Mouse (Mus musculus): ENCODE data around the gene Uqcc1. TPM values are rescaled to one million over a fixed set of nuclear protein-coding genes. Genes with fewer than 3 reads are reported as not detected.
"Not testable (repeated sequence)": the region's sequence is repeated elsewhere in the genome, so short reads cannot be mapped to it uniquely, and the experiment has no call there.

The Uqcc1 gene
- total RNA-seq, 1 experiment from 2014 or later = 20.6 TPM

DNA sequence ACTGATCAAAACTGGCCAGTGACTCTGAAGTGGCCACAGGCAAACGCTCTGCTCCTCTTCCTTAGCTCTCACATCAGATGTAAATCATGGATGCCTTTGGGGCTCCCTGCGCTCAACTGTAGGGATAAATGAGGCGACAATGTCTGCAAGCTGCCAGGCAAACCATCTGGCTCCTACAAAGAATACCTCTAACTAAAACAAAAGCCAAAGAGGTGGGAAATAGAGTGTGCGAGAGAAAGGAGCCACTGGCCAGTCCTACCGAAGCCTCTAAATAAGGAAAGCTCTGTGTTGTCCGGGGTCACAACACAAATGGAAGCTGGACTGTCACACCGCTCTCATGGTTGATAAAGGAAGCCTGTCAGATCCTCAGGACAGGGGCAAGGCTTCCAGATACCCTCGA, 57.6 kb downstream of the Uqcc1 start:
- no peak for ATAC-seq (ENCODE audit: extremely low read depth, insufficient number of reproducible peaks, low FRiP score, poor library complexity, severe bottlenecking)

DNA sequence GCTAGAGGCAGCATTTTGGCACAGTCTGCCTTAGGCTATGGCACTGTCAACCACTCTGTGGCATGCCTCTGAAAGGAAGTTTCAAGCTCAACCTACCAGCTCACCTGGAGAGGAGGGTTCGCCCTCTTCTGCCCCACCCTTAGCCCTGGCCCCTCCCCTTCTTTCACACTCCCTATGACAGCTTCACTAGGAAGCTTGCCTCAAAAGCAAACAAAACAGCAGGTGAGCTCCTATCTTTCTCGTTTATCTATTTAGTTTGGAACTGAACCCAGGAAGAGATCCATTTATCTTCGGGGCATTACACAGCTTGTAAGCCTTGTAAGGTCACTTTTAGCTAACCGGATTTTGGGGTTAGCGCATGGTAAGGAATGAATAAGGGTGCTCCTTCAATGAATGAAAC, 60.3 kb downstream of the Uqcc1 start:
- no peak for ATAC-seq (ENCODE audit: extremely low read depth, insufficient number of reproducible peaks, low FRiP score, poor library complexity, severe bottlenecking)

GRCm38 (mm10) chr2:155868320-155868719, 61.8 kb downstream of the Uqcc1 start:
- no peak for ATAC-seq (ENCODE audit: extremely low read depth, insufficient number of reproducible peaks, low FRiP score, poor library complexity, severe bottlenecking)

DNA sequence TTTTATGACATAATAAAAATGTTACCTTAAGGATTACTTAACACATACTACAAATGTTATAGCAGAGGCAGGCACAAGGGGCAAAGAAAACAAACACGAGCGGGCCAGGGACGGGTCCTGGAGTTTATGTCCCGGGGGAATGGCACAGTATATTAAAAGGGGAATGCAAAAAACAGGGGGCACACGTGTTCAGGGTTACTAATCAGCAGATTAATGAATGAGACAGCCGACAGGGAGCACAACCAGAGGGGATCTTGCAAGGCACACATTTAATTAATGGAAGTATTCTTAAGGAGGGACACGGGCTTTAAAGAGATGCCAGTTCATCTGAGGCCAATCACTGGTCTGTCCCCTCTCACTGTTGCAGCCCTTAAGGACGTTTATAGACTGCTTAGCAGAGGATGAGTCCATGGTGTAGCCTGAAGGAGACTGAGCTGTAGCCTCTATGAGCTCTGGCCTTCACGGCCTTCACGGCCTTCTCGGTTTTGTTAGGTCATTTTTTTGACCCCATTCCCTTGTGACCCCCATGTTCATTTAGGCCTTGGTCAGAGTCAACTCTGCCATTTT, 66.7 kb downstream of the Uqcc1 start:
- ATAC-seq (ENCODE audit: extremely low read depth, insufficient number of reproducible peaks, low FRiP score, poor library complexity, severe bottlenecking) = no peak

- no peak for ATAC-seq (ENCODE audit: extremely low read depth, insufficient number of reproducible peaks, low FRiP score, poor library complexity, severe bottlenecking)
Observed at GRCm38 (mm10) chr2:155862573-155863300, 67.4 kb downstream of the Uqcc1 start.

- ATAC-seq (ENCODE audit: extremely low read depth, insufficient number of reproducible peaks, low FRiP score, poor library complexity, severe bottlenecking) = no peak
Observed at GRCm38 (mm10) chr2:155861581-155861980, 68.5 kb downstream of the Uqcc1 start.

- ATAC-seq (ENCODE audit: extremely low read depth, insufficient number of reproducible peaks, low FRiP score, poor library complexity, severe bottlenecking) = no peak
Observed at GRCm38 (mm10) chr2:155860102-155860501, 70.0 kb downstream of the Uqcc1 start.

- no peak for ATAC-seq (ENCODE audit: extremely low read depth, insufficient number of reproducible peaks, low FRiP score, poor library complexity, severe bottlenecking)
Observed at GRCm38 (mm10) chr2:155852536-155852935, 77.6 kb downstream of the Uqcc1 start.

DNA sequence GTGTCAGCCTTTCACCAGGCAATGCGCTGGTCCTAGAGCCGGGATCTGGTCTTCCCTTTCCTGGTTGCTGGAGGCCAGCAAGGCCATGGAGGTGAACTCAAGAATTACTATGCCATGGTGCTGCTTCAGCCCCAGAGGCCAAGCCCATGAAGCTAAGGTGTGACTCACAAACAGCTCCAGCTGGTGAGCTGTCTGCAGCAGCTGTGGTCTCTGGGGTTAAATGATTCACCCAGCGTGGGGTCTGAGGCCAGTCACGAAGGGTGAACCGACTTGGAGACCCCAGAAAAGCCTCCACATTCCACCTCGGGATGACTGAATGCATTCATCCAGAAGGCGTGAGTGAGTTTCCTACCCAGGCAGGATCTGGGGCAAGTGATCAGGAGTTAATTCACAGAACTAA, 80.0 kb downstream of the Uqcc1 start:
- no peak for ATAC-seq (ENCODE audit: extremely low read depth, insufficient number of reproducible peaks, low FRiP score, poor library complexity, severe bottlenecking)

- no peak for ATAC-seq (ENCODE audit: extremely low read depth, insufficient number of reproducible peaks, low FRiP score, poor library complexity, severe bottlenecking)
Observed at GRCm38 (mm10) chr2:155849464-155849863, 80.6 kb downstream of the Uqcc1 start.

GRCm38 (mm10) chr2:155848291-155848690, 81.8 kb downstream of the Uqcc1 start:
- ATAC-seq (ENCODE audit: extremely low read depth, insufficient number of reproducible peaks, low FRiP score, poor library complexity, severe bottlenecking) = peak; percentile 66; the same call in 1 of the 2 replicates

GRCm38 (mm10) chr2:155846930-155847329, 83.2 kb downstream of the Uqcc1 start:
- no peak for ATAC-seq (ENCODE audit: extremely low read depth, insufficient number of reproducible peaks, low FRiP score, poor library complexity, severe bottlenecking)

GRCm38 (mm10) chr2:155838961-155839360, 91.1 kb downstream of the Uqcc1 start:
- no peak for ATAC-seq (ENCODE audit: extremely low read depth, insufficient number of reproducible peaks, low FRiP score, poor library complexity, severe bottlenecking)

DNA sequence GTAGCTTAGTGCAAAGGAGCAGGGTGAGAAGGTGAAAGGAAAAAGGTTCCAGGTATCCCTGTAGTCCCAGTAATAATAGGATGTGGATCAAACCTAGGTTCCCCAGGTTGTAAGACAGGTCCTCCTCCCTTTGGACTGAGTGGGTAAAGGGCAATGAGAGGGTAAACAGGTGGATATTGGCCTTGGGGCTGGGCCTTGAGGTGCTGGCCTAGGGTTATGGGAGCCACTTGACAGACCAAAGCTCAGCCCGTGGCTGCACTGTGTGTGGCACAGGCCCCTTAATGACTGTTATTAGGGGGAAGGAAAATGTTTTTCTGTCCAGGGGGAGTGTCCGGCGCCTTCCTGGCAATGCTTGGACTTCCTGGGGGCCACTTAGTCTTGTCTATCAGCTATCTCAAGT, 92.1 kb downstream of the Uqcc1 start:
- no peak for ATAC-seq (ENCODE audit: extremely low read depth, insufficient number of reproducible peaks, low FRiP score, poor library complexity, severe bottlenecking)

- no peak for ATAC-seq (ENCODE audit: extremely low read depth, insufficient number of reproducible peaks, low FRiP score, poor library complexity, severe bottlenecking)
Observed at GRCm38 (mm10) chr2:155834732-155835131, 95.4 kb downstream of the Uqcc1 start, which contains the start of gene Fam83c. Gene Fam83c, minus strand, starts transcription at chr2:155834854.

DNA sequence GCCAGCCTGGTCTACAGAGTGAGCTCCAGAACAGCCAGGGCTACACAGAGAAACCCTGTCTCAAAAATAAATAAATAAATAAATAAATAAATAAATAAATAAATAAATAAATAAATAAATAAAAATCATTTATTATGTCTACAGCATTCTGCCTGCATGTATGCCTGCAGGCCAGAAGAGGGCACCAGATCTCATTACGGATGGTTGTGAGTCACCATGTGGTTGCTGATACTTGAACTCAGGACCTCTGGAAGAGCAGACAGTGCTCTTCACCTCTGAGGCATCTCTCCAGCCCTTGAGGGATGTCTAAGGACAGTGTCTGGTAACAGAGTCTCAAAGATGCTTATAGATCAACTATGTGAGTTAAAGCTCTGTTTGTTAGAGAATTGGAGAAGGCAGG, 98.0 kb downstream of the Uqcc1 start:
- not testable (repeated sequence) for ATAC-seq (ENCODE audit: extremely low read depth, insufficient number of reproducible peaks, low FRiP score, poor library complexity, severe bottlenecking)

GRCm38 (mm10) chr2:155831302-155831701, 98.8 kb downstream of the Uqcc1 start:
- ATAC-seq (ENCODE audit: extremely low read depth, insufficient number of reproducible peaks, low FRiP score, poor library complexity, severe bottlenecking) = no peak

GRCm38 (mm10) chr2:155830841-155831240, 99.3 kb downstream of the Uqcc1 start:
- no peak for ATAC-seq (ENCODE audit: extremely low read depth, insufficient number of reproducible peaks, low FRiP score, poor library complexity, severe bottlenecking)

- peak; percentile 87 for ATAC-seq (ENCODE audit: extremely low read depth, insufficient number of reproducible peaks, low FRiP score, poor library complexity, severe bottlenecking)
Observed at GRCm38 (mm10) chr2:155826630-155827424, 103.3 kb downstream of the Uqcc1 start, which contains the start of gene Eif6. Gene Eif6, minus strand, starts transcription at chr2:155826925.

All from neutrophil, adult 5-6 weeks (primary cell).